Comparison of ENCODE assay signal across 9 mouse cellular contexts in genomic region chr11:120351250-120352092, GRCm38 (mm10). TPM values are rescaled to one million over a fixed set of nuclear protein-coding genes. Genes with fewer than 3 reads are reported as not detected.
A peak's percentile ranks its signal among the peaks of the same experiment; 100 is the strongest.
DNase-seq lines count a peak whose midpoint lies in the region; ATAC-seq and TF ChIP-seq lines count a peak whose summit lies in the region.
"Had no signal": no experiment of that assay in that cellular context is flagged by ENCODE, and none has a peak within 500 bp of the region (broad histone marks: within the 10 kb centered on the region; RNA-seq: fewer than 3 reads in every experiment).

No protein-coding gene starts in this region.

- no peaks in the 10 kb centered on the region for H3K27me3 ChIP-seq in forebrain, embryonic 15.5 days
- no peaks in the 10 kb centered on the region for H3K27me3 ChIP-seq in kidney, embryonic 15.5 days
- no peaks in the 10 kb centered on the region for H3K27me3 ChIP-seq in midbrain, embryonic 15.5 days (replicated peaks)

- WGBS in bone marrow, adult 2 months: 82% methylated on average over 10 of the region's 10 CpGs
- 88% methylated on average over 10 of the region's 10 CpGs for WGBS in forebrain, embryonic 15.5 days
- WGBS in kidney, embryonic 15.5 days: 70% methylated on average over 10 of the region's 10 CpGs
- 90% methylated on average over 10 of the region's 10 CpGs for WGBS in midbrain, embryonic 15.5 days

- TF ChIP-seq CTCF in bone marrow, adult 2 months (IDR thresholded peaks at IDR 0.05; ENCODE audit: control insufficient read depth, insufficient read depth, low read length): no peak

- H3K9me3 ChIP-seq in forebrain, embryonic 15.5 days: no peaks in the 10 kb centered on the region
- H3K9me3 ChIP-seq in kidney, embryonic 15.5 days (replicated peaks): no peaks in the 10 kb centered on the region
- no peaks in the 10 kb centered on the region for H3K9me3 ChIP-seq in midbrain, embryonic 15.5 days

- H3K4me3 ChIP-seq in bone marrow, adult 2 months (replicated peaks; ENCODE audit: control insufficient read depth, low read depth, low read length): peak overlapping the region; percentile 20
- H3K4me3 ChIP-seq in forebrain, embryonic 15.5 days: no peak overlapping the region
- 0 out of 2 replicates have a peak overlapping the region, but pooled peaks have one; percentile 99 for H3K4me3 ChIP-seq in kidney, embryonic 15.5 days (replicated peaks)
- 0 out of 2 replicates have a peak overlapping the region, but pooled peaks have one; percentile 2 for H3K4me3 ChIP-seq in midbrain, embryonic 15.5 days

- TF ChIP-seq POLR2A in bone marrow, adult 2 months (IDR thresholded peaks at IDR 0.05; ENCODE audit: borderline replicate concordance, control insufficient read depth, low read depth, low read length): peak; percentile 18; the same call in 1 of the 2 replicates

- peaks cover 3% of the 10 kb centered on the region; the same call in 1 of the 2 replicates for H3K36me3 ChIP-seq in forebrain, embryonic 15.5 days
- H3K36me3 ChIP-seq in kidney, embryonic 15.5 days: peaks cover 7% of the 10 kb centered on the region
- no peaks in the 10 kb centered on the region for H3K36me3 ChIP-seq in midbrain, embryonic 15.5 days (replicated peaks)

- DNase-seq in kidney, adult 18-20 months: peak; percentile 53
- DNase-seq in kidney, adult 8-10 months: no peak
- DNase-seq in layer of hippocampus, postnatal 14 days (ENCODE audit: low spot score in 2 of 2): no peak

- H3K4me1 ChIP-seq in bone marrow, adult 2 months (ENCODE audit: control insufficient read depth, insufficient read depth, low read length): peaks cover 8% of the 10 kb centered on the region; the same call in 1 of the 2 replicates
- H3K4me1 ChIP-seq in forebrain, embryonic 15.5 days: peaks cover 37% of the 10 kb centered on the region
- peaks cover 68% of the 10 kb centered on the region for H3K4me1 ChIP-seq in kidney, embryonic 15.5 days
- H3K4me1 ChIP-seq in midbrain, embryonic 15.5 days: peaks cover 38% of the 10 kb centered on the region

- no peak overlapping the region for H3K4me2 ChIP-seq in forebrain, embryonic 15.5 days (replicated peaks)
- H3K4me2 ChIP-seq in kidney, embryonic 15.5 days: peak overlapping the region; percentile 83
- peak overlapping the region; percentile 82 for H3K4me2 ChIP-seq in midbrain, embryonic 15.5 days

- ATAC-seq in forebrain, embryonic 15.5 days (replicated peaks): no peak
- no peak for ATAC-seq in kidney, embryonic 15.5 days (replicated peaks; ENCODE audit: low FRiP score)
- ATAC-seq in midbrain, embryonic 15.5 days (replicated peaks): no peak
- ATAC-seq in activated CD4-positive, CD25-positive, alpha-beta regulatory T cell, adult 4 months: no peak

- no peak overlapping the region for H3K9ac ChIP-seq in forebrain, embryonic 15.5 days (replicated peaks)
- H3K9ac ChIP-seq in kidney, embryonic 15.5 days: peak overlapping the region; percentile 100; the same call in 1 of the 2 replicates
- 0 out of 2 replicates have a peak overlapping the region, but pooled peaks have one; percentile 100 for H3K9ac ChIP-seq in midbrain, embryonic 15.5 days

- peak overlapping the region; percentile 98 for H3K27ac ChIP-seq in bone marrow, adult 2 months (ENCODE audit: control insufficient read depth, insufficient read depth, low read depth, low read length, poor library complexity)
- peak overlapping the region; percentile 98 for H3K27ac ChIP-seq in forebrain, embryonic 15.5 days (replicated peaks)
- H3K27ac ChIP-seq in kidney, embryonic 15.5 days: peak overlapping the region; percentile 100
- H3K27ac ChIP-seq in midbrain, embryonic 15.5 days: peak overlapping the region; percentile 100

RNA-seq across cellular contexts. Expression of gene Actg1, which starts 3.1 kb away (rescaled TPM):
- 387 and 760 TPM in 2 replicates for polyA plus RNA-seq in bone marrow, adult 2 months (2011; ENCODE audit: insufficient read depth, insufficient read length, low replicate concordance, missing spikeins)
- polyA plus RNA-seq in forebrain, embryonic 15.5 days (2015; fragmentation: Nextera tagmentation; extraction: Ambion mirVana): 3,835 and 3,917 TPM in 2 replicates
- polyA plus RNA-seq in kidney, embryonic 15.5 days (2015; fragmentation: Nextera tagmentation; extraction: Ambion mirVana): 2,367 and 2,520 TPM in 2 replicates
- 4,418 and 4,467 TPM in 2 replicates for polyA plus RNA-seq in midbrain, embryonic 15.5 days (2015; fragmentation: Nextera tagmentation; extraction: Ambion mirVana)
- 1,000 to 10,000 TPM; 1,835 to 1,925 TPM for total RNA-seq in layer of hippocampus, postnatal 14 days (2021)
- polyA plus RNA-seq in activated CD4-positive, CD25-positive, alpha-beta regulatory T cell, adult 4 months (2017; shearing (Covaris generic)): 1,000 to 10,000 TPM; 2,904 to 3,852 TPM

RNA-seq across cellular contexts. Expression of gene Fscn2, which starts 9.9 kb away (rescaled TPM):
- polyA plus RNA-seq in bone marrow, adult 2 months (2011; ENCODE audit: insufficient read depth, insufficient read length, low replicate concordance, missing spikeins): not detected in 2 replicates
- 0.97 and 1.3 TPM in 2 replicates for polyA plus RNA-seq in forebrain, embryonic 15.5 days (2015; fragmentation: Nextera tagmentation; extraction: Ambion mirVana)
- 1.1 and 1.2 TPM in 2 replicates for polyA plus RNA-seq in kidney, embryonic 15.5 days (2015; fragmentation: Nextera tagmentation; extraction: Ambion mirVana)
- polyA plus RNA-seq in midbrain, embryonic 15.5 days (2015; fragmentation: Nextera tagmentation; extraction: Ambion mirVana): 0.84 and 1.4 TPM in 2 replicates
- total RNA-seq in layer of hippocampus, postnatal 14 days (2021): under 1 TPM; 0.48 to 0.67 TPM
- 1 to 10 TPM in 1 of 2 experiments, under 1 TPM in 1; 0.47 to 1.1 TPM for polyA plus RNA-seq in activated CD4-positive, CD25-positive, alpha-beta regulatory T cell, adult 4 months (2017; shearing (Covaris generic))
- total RNA-seq: layer of hippocampus, postnatal 10 days had no signal

RNA-seq across cellular contexts. Expression of gene Faap100, which starts 27.1 kb away (rescaled TPM):
- polyA plus RNA-seq in bone marrow, adult 2 months (2011; ENCODE audit: insufficient read depth, insufficient read length, low replicate concordance, missing spikeins): 3.1 and 10.9 TPM in 2 replicates
- polyA plus RNA-seq in forebrain, embryonic 15.5 days (2015; fragmentation: Nextera tagmentation; extraction: Ambion mirVana): 72.1 and 74.1 TPM in 2 replicates
- polyA plus RNA-seq in kidney, embryonic 15.5 days (2015; fragmentation: Nextera tagmentation; extraction: Ambion mirVana): 33.1 and 41.9 TPM in 2 replicates
- 124 TPM in 2 replicates for polyA plus RNA-seq in midbrain, embryonic 15.5 days (2015; fragmentation: Nextera tagmentation; extraction: Ambion mirVana)
- total RNA-seq in layer of hippocampus, postnatal 14 days (2021): 10 to 100 TPM; 31.9 to 38.1 TPM
- 10 to 100 TPM; 12.2 to 18.7 TPM for polyA plus RNA-seq in activated CD4-positive, CD25-positive, alpha-beta regulatory T cell, adult 4 months (2017; shearing (Covaris generic))
